Mouse (Mus musculus) kidney, embryonic 15.5 days (tissue): ENCODE measurements around the gene Smarcad1. TPM values are rescaled to one million over a fixed set of nuclear protein-coding genes. Genes with fewer than 3 reads are reported as not detected.
"Not testable (repeated sequence)": the region's sequence is repeated elsewhere in the genome, so short reads cannot be mapped to it uniquely, and the experiment has no call there.

Source experiments
- ATAC-seq: fragments of 200-750 bp; cut with Nextera tagmentation; replicated peaks from 2 replicates; pipeline ENCODE4 v1.8.0; 2017; ENCODE audit warnings: moderate TSS enrichment; ENCODE audit not compliant: low FRiP score
- H3K27ac ChIP-seq: fragments of 300-500 bp; sonication (generic); 2 replicates; pipeline ENCODE4 v1.5.1; 2015; ENCODE audit warnings: mild to moderate bottlenecking, inconsistent platforms
- H3K27me3 ChIP-seq: fragments of 300-500 bp; sonication (generic); 2 replicates; pipeline ENCODE4 v1.6.1; 2015; ENCODE audit warnings: inconsistent platforms
- H3K36me3 ChIP-seq: fragments of 300-500 bp; sonication (generic); 2 replicates; pipeline ENCODE4 v1.6.1; 2015; ENCODE audit warnings: inconsistent platforms
- H3K4me1 ChIP-seq: fragments of 300-500 bp; sonication (generic); 2 replicates; pipeline ENCODE4 v1.6.1; 2015; ENCODE audit warnings: inconsistent platforms
- H3K4me2 ChIP-seq: fragments of 300-500 bp; sonication (generic); 2 replicates; pipeline ENCODE4 v1.6.1; 2015; ENCODE audit warnings: moderate library complexity, mild to moderate bottlenecking, inconsistent platforms
- H3K4me3 ChIP-seq: fragments of 300-500 bp; sonication (generic); replicated peaks from 2 replicates; pipeline ENCODE4 v1.5.1; 2015; ENCODE audit warnings: mild to moderate bottlenecking, inconsistent platforms
- H3K9ac ChIP-seq: fragments of 300-500 bp; sonication (generic); 2 replicates; pipeline ENCODE4 v1.6.1; 2015; ENCODE audit warnings: mild to moderate bottlenecking, inconsistent platforms
- H3K9me3 ChIP-seq: fragments of 300-500 bp; sonication (generic); replicated peaks from 2 replicates; pipeline ENCODE4 v1.6.1; 2016; ENCODE audit warnings: inconsistent platforms
- WGBS: fragments of 180-500 bp; shearing (Covaris S2); methylation state at CpG from one replicate; pipeline ENCODE4 v1.1.7; 2015; ENCODE audit warnings: mixed read lengths; 5-methylcytosine and 5-hydroxymethylcytosine counted together
- polyA plus RNA-seq: library from polyadenylated mRNA; unstranded; fragments of >200 nt; fragmentation: Nextera tagmentation; extraction: Ambion mirVana; gene quantifications from 2 replicates; pipeline ENCODE4 v1.2.1, GENCODE M21; 2015

The Smarcad1 gene
- polyA plus RNA-seq, 1 experiment from 2014 or later: 67.0 TPM

DNA sequence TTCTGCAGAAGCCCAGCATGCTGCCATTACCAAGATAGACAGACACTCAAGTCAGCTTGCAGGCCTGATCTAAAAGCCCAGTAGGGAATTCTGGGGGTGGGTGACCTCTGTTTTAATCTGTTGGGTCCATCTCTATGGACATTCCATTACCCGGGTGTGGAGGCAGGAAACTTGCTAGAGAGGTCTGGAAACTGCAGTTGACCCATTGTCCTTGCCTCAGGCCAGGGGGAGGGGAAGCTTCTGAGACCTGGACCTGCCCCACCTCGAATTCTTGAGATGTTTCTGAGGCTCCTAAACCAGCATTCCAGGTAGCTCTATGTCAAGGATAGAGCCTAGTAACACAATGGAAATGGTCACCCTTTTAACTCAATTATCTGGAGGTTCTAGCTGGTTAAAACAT is 17.7 kb upstream of the Smarcad1 start:
- Histone ChIP-seq H3K9me3 (no peaks in the 10 kb centered on the region), H3K4me3 (no peak overlapping the region), H3K4me1 (no peaks in the 10 kb centered on the region), H3K27ac (no peak overlapping the region), H3K4me2 (no peak overlapping the region), H3K36me3 (no peaks in the 10 kb centered on the region), H3K27me3 (no peaks in the 10 kb centered on the region), H3K9ac (no peak overlapping the region)
- no peak for ATAC-seq
- WGBS: 45% methylated on average over 2 of the region's 2 CpGs

GRCm38 (mm10) chr6:65025130-65025529 is 17.3 kb upstream of the Smarcad1 start:
- 95% methylated on average over 4 of the region's 4 CpGs for WGBS
- Histone ChIP-seq H3K4me1 (no peaks in the 10 kb centered on the region), H3K27me3 (no peaks in the 10 kb centered on the region), H3K9me3 (no peaks in the 10 kb centered on the region), H3K36me3 (no peaks in the 10 kb centered on the region), H3K4me3 (no peak overlapping the region), H3K27ac (no peak overlapping the region), H3K4me2 (no peak overlapping the region), H3K9ac (no peak overlapping the region)
- no peak for ATAC-seq

GRCm38 (mm10) chr6:65034661-65035060 is 7.7 kb upstream of the Smarcad1 start:
- WGBS: 86% methylated on average over 2 of the region's 2 CpGs
- Histone ChIP-seq H3K4me3 (no peak overlapping the region), H3K9me3 (no peaks in the 10 kb centered on the region), H3K36me3 (no peaks in the 10 kb centered on the region), H3K27ac (no peak overlapping the region), H3K4me1 (no peaks in the 10 kb centered on the region), H3K9ac (no peak overlapping the region), H3K4me2 (no peak overlapping the region), H3K27me3 (no peaks in the 10 kb centered on the region)
- no peak for ATAC-seq

DNA sequence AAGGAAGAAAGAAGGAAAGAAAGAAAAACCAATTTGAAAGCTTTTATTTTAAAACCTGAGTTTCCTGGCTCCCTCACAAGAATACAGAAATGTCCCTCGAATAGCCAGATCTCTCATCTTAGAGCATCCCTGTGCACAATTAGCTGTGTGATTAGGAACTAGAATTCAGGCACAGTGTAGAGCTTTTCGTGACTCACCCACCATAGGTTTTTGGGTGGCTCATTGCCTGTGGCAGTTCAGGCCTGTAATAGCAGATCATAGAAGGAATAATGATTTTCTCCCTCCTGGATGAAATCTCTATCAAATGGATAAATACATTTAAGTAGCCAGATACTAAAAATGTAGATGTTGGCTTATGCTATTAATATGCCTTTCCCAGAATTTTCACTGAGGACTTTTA is 6.9 kb upstream of the Smarcad1 start:
- H3K4me1 ChIP-seq: no peaks in the 10 kb centered on the region
- no peaks in the 10 kb centered on the region for H3K9me3 ChIP-seq
- H3K27me3 ChIP-seq: no peaks in the 10 kb centered on the region
- no peaks in the 10 kb centered on the region for H3K36me3 ChIP-seq
- no peak overlapping the region for H3K27ac ChIP-seq
- 84% methylated on average over 2 of the region's 2 CpGs for WGBS
- H3K9ac ChIP-seq: no peak overlapping the region
- no peak for ATAC-seq
- H3K4me2 ChIP-seq: no peak overlapping the region
- H3K4me3 ChIP-seq: no peak overlapping the region

DNA sequence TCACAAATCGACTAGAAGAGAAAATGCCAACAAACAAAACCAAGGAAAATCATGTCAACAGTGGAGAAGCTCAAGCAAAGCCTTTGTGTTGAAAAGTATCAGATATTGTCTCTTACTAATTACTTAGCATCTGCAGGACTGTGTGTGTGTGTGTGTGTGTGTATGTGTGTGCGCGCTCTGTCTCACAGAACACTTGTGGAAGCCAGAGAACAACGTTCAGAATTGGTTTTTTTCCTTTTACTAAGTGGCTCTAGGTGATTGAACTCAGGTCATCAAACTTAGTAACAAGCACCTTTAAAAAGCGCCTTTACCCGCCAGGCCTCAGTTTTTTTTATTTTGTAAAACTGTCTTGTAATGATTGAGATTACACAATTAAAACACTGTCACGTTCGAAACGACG is 451 bp upstream of the Smarcad1 start:
- peak overlapping the region; percentile 93; the same call in 1 of the 2 replicates for H3K9ac ChIP-seq
- 0 out of 2 replicates have a peak overlapping the region, but pooled peaks have one; percentile 96 for H3K27ac ChIP-seq

GRCm38 (mm10) chr6:65043241-65043640 is 858 bp downstream of the Smarcad1 start:
- ATAC-seq: no peak
- peaks cover 43% of the 10 kb centered on the region for H3K36me3 ChIP-seq
- H3K4me1 ChIP-seq: peaks cover 11% of the 10 kb centered on the region
- no peaks in the 10 kb centered on the region for H3K27me3 ChIP-seq
- peak overlapping the region; percentile 93 for H3K9ac ChIP-seq
- H3K4me2 ChIP-seq: peak overlapping the region; percentile 72
- peak overlapping the region; percentile 86 for H3K4me3 ChIP-seq
- 7% methylated on average over 7 of the region's 7 CpGs for WGBS
- no peaks in the 10 kb centered on the region for H3K9me3 ChIP-seq
- H3K27ac ChIP-seq: peak overlapping the region; percentile 96

More for the DNA sequence above, 451 bp upstream of the Smarcad1 start:
- Histone ChIP-seq H3K9me3 (no peaks in the 10 kb centered on the region), H3K36me3 (peaks cover 33% of the 10 kb centered on the region), H3K27me3 (no peaks in the 10 kb centered on the region), H3K4me1 (peaks cover 11% of the 10 kb centered on the region), H3K4me2 (peak overlapping the region; percentile 72), H3K4me3 (peak overlapping the region; percentile 86)
- WGBS: 36% methylated on average over 10 of the region's 10 CpGs
- 0 out of 2 replicates have a peak, but pooled peaks have one; percentile 26 for ATAC-seq

- Histone ChIP-seq H3K36me3 (peaks cover 90% of the 10 kb centered on the region), H3K27me3 (no peaks in the 10 kb centered on the region), H3K27ac (no peak overlapping the region), H3K9me3 (no peaks in the 10 kb centered on the region), H3K4me2 (no peak overlapping the region), H3K4me3 (no peak overlapping the region), H3K9ac (no peak overlapping the region), H3K4me1 (no peaks in the 10 kb centered on the region)
- ATAC-seq: no peak
- WGBS: 97% methylated on average over 4 of the region's 4 CpGs
Observed at GRCm38 (mm10) chr6:65049100-65049499, 6.7 kb downstream of the Smarcad1 start.

DNA sequence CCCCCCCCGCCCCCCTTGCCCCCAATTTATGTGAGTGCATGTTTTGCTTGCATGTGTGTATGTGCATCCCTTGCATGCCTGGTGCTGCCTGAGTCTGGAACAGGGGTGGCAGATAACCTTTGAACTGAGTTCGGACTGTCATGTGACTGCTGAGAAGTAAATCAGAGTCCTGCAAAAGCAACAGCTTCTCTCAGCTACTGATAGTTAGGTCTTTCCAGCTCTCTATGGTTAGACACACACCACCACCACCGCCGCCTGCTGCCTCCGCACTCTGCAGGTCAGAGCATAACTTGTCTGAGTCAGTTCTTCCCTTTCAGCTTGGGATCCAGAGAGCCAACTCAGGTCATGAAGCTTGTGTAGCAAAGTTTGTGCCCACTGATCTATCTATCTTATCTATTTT is 14.2 kb downstream of the Smarcad1 start:
- H3K9me3 ChIP-seq: no peaks in the 10 kb centered on the region
- H3K4me2 ChIP-seq: no peak overlapping the region
- H3K4me1 ChIP-seq: no peaks in the 10 kb centered on the region
- 91% methylated on average over 5 of the region's 5 CpGs for WGBS
- H3K27me3 ChIP-seq: no peaks in the 10 kb centered on the region
- no peak overlapping the region for H3K9ac ChIP-seq
- H3K27ac ChIP-seq: no peak overlapping the region
- ATAC-seq: no peak
- H3K36me3 ChIP-seq: peaks cover 80% of the 10 kb centered on the region
- no peak overlapping the region for H3K4me3 ChIP-seq

- not testable (repeated sequence) for H3K9ac ChIP-seq, H3K4me2 ChIP-seq, H3K27ac ChIP-seq, H3K4me3 ChIP-seq, H3K4me1 ChIP-seq, H3K9me3 ChIP-seq, ATAC-seq, H3K27me3 ChIP-seq
- 81% methylated on average over 4 of the region's 4 CpGs for WGBS
- peaks cover 79% of the 10 kb centered on the region for H3K36me3 ChIP-seq
Observed at GRCm38 (mm10) chr6:65057137-65057536, 14.8 kb downstream of the Smarcad1 start.

DNA sequence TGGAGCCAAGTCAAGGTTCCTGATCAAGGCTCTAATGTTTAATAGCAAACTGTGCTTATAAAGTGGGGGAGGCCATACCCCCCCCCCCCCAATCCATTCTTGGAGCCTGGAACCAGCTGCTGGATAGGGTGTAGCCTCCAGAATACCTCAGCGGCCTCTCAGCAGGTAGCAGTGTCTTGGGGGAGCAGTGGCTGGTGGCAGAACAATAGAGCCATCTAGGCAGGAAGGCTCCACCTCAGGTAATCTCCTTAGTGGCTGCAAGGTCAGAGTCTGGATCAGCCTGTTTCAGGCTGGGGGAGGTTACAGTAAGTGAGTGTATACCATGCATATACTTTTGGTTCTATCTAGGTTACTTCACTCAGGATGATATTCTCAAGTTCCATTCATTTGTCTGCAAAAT is 18.7 kb downstream of the Smarcad1 start:
- peaks cover 80% of the 10 kb centered on the region for H3K36me3 ChIP-seq

GRCm38 (mm10) chr6:65075201-65075600 is 32.8 kb downstream of the Smarcad1 start:
- 79% methylated on average over 2 of the region's 2 CpGs for WGBS
- Histone ChIP-seq H3K27ac (no peak overlapping the region), H3K9ac (no peak overlapping the region), H3K4me3 (no peak overlapping the region), H3K9me3 (no peaks in the 10 kb centered on the region), H3K4me1 (no peaks in the 10 kb centered on the region), H3K4me2 (no peak overlapping the region), H3K36me3 (peaks cover 71% of the 10 kb centered on the region), H3K27me3 (no peaks in the 10 kb centered on the region)
- ATAC-seq: no peak

More for the DNA sequence above, 18.7 kb downstream of the Smarcad1 start:
- no peaks in the 10 kb centered on the region for H3K9me3 ChIP-seq
- no peak overlapping the region for H3K9ac ChIP-seq
- no peaks in the 10 kb centered on the region for H3K27me3 ChIP-seq
- H3K4me2 ChIP-seq: no peak overlapping the region
- no peak overlapping the region for H3K4me3 ChIP-seq
- no peak overlapping the region for H3K27ac ChIP-seq
- 88% methylated on average over 1 of the region's 1 CpGs for WGBS
- no peaks in the 10 kb centered on the region for H3K4me1 ChIP-seq
- no peak for ATAC-seq

GRCm38 (mm10) chr6:65079139-65079538 is 36.8 kb downstream of the Smarcad1 start:
- H3K4me3 ChIP-seq: no peak overlapping the region
- H3K27me3 ChIP-seq: no peaks in the 10 kb centered on the region
- no peak overlapping the region for H3K27ac ChIP-seq
- H3K4me2 ChIP-seq: no peak overlapping the region
- ATAC-seq: no peak
- no peak overlapping the region for H3K9ac ChIP-seq
- peaks cover 57% of the 10 kb centered on the region for H3K36me3 ChIP-seq
- whole genome bisulfite sequencing: 98% methylated on average over 1 of the region's 1 CpGs
- H3K9me3 ChIP-seq: no peaks in the 10 kb centered on the region
- no peaks in the 10 kb centered on the region for H3K4me1 ChIP-seq

GRCm38 (mm10) chr6:65114902-65115301 is 72.5 kb downstream of the Smarcad1 start:
- no peaks in the 10 kb centered on the region for H3K4me1 ChIP-seq
- no peak overlapping the region for H3K27ac ChIP-seq
- WGBS: 63% methylated on average over 2 of the region's 2 CpGs
- no peak overlapping the region for H3K4me3 ChIP-seq
- H3K9ac ChIP-seq: no peak overlapping the region
- no peaks in the 10 kb centered on the region for H3K27me3 ChIP-seq
- no peaks in the 10 kb centered on the region for H3K9me3 ChIP-seq
- peaks cover 78% of the 10 kb centered on the region for H3K36me3 ChIP-seq
- no peak overlapping the region for H3K4me2 ChIP-seq
- ATAC-seq: no peak
